Mouse (Mus musculus) erythroblast, embryonic 14.5 days (primary cell): ENCODE data around the gene Msi2.

Experiments used
- GATA1 ChIP-seq: IDR thresholded peaks from 2 replicates; pipeline ENCODE4 v1.6.1; 2012; ENCODE audit warnings: low read length, inconsistent platforms, mixed read lengths
- TAL1 ChIP-seq: IDR thresholded peaks from 3 replicates; pipeline ENCODE4 v1.6.1; 2012; ENCODE audit warnings: low read length, inconsistent platforms, mixed read lengths

GRCm38 (mm10) chr11:88291688-88292087, 426.6 kb downstream of the Msi2 start:
- TF ChIP-seq TAL1 (no peak), GATA1 (no peak)
